Mouse (Mus musculus): ENCODE data around the gene Tut7.
"Not testable (repeated sequence)": the region's sequence is repeated elsewhere in the genome, so short reads cannot be mapped to it uniquely, and the experiment has no call there.

Gene Tut7

DNA sequence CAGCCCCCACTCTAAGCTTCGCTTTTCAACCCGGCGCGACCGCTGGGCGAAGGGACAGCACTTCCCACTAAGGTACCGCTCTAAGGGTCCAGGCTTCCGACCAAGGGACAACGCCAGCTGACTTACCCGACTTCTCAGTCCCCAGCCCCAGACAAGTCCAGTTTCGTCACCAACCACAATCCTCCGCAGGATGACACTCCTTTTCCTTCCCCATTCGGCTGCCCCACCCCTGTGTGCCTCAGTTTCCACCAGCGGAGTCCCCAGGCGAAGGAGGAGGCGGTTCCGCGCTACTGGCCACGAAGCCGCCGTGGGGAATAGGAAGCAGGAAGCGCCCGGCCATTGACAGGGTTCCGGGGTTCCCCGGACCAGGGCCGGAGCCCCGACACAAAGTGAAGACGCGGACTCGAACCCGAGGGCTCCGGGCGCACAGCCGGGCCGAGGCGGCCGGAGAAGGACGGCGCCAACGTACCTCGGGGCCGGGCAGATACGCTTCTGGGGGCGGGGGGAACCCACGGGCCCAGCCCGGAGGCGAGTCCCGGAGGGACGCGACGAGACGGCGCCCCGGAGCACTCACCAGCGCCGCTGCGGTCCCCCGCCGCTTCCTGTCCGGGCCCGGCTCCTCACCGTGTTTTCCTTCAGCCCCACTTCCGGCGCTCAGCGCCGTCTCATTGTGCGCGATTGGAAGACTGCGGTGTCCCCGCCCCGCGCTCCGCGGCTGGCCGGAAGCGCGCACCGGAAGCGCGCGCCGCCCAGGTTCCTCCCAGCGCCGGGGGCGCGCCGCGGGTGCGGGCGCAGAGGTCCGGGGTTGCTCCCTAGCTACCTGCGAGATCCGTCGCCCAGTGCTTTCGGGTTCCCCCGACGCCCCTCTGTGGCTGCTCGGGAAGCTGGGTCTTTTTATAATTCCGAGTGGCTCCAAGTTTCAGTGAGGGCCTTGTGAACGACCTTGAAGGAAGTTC, at the start of gene Tut7:
Gene Tut7, minus strand, starts transcription at position 641 of the 956 bp plus-strand sequence.
- DNase-seq: peak; percentile 90

DNA sequence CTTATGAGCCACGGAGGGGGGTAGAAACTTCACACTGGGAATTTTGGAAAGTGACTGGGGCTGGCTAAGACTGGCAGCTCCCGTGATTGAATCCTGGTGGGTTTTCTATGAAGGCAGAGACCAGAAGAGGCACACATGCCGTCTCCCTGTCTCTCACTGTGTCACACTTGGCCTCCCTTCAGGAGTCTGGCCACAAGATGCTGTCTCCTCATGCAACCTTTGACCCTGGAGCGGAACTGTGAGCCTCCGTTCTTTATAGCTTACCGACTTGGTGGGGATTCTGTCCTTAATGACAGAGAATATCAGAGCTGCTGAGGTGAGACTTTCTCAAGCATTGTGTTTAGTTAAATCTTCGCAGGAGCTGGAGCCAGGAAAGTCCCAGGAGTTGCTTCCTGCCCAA, 49.5 kb upstream of the Tut7 start:
- DNase-seq: no peak

DNA sequence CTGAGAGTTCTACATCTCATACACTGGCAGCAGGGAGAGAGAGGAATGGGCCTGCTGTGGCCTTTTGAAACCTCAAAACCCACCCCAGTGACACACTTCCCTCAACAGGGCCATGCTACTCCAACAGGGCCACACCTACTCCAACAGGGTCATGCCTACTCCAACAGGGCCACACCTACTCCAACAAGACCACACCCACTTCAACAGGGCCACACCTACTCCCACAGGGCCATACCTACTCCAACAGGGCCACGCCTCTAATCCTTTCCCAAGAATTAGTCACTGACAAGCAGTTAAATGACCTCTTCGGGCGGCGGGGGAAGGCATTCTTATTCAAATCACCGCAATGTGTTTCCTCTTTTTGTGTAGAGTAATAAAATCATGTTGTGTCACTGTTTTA, 47.1 kb upstream of the Tut7 start:
- no peak for DNase-seq

- no peak for DNase-seq
These were observed 45.2 kb upstream of the Tut7 start for GRCm38 (mm10) chr13:59868011-59868649.

DNA sequence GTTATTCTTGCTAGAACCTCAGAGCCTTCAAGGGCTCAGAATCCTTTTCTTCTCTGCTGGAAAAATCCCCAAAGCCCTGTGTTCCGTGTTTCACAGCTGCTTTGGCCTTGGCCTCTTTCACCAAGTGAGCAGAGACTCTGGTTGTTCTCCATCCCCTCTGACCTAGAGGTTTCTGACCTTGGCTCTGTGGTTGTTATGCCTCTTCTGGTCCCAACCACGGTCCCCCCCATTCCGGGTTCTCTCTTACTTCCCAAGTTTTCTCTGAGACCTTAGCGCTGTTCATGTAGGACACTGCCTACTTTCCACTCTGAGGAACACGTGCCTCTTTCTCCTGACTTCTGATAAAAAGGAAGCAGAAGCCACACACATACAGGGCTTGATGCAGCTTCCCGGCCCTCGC, 44.2 kb upstream of the Tut7 start:
- DNase-seq: no peak

GRCm38 (mm10) chr13:59859515-59859914, 36.6 kb upstream of the Tut7 start:
- no peak for DNase-seq

- peak; percentile 57 for DNase-seq
These were observed 33.5 kb upstream of the Tut7 start for GRCm38 (mm10) chr13:59856286-59857070.

GRCm38 (mm10) chr13:59853471-59853870, 30.5 kb upstream of the Tut7 start:
- DNase-seq: no peak

DNA sequence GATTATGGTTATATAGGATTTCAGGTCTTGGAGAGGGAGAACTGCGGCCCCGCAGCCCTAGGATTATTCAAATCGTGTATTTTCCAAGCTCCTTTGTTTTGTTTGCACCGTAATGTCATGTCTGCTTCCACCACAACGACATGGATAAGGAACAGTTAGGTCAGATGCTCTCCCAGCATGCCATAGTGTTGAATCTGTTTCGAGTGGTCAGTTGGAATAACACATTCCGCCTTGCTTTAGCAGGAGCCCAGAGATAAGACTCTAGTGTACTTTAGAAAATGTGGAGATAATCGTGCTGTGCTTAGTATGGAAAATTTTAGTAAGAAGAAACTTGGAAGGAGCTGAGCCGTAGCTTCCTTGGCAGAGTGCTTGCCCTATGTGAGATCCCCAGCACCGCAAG, 27.4 kb upstream of the Tut7 start:
- DNase-seq: no peak

DNA sequence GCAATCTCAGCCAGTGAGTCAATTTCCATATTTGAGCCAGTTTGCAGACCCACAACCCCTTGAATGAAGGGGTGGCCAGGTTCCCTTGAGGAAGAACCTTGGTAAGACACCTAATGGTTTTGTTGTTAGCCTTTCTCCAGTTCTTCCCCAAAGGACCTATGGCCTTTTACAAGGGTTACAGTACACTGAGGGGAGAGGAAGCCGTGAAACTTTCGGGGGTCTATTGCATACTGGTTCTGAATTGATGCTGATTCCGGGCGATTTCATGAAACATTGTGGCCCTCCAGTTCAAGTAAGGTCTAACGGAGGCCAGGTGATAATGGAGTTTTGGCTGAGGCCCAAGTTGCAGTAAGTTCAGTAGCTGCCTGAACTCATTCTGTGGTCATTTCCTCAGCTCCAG, 21.7 kb upstream of the Tut7 start:
- no peak for DNase-seq

DNA sequence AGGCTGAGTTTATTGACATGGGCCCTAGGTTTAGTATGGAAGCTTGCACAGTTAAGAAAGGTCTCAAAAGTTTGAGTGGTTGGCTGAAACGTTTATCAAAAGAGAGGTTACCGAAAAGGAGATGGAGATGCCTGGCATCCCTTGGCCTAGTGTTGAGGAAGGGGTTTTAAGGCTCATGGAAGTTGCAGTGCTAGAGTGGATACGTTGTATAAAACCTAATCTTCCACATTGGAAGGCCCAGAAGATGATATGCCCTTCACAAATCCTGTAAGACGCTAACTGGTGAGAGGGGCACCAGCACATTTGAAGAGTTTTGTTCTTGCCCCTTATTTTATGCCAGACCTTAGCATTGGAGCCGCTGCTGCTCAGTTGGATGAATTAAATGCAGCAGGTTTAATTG, 21.0 kb upstream of the Tut7 start:
- no peak for DNase-seq

DNA sequence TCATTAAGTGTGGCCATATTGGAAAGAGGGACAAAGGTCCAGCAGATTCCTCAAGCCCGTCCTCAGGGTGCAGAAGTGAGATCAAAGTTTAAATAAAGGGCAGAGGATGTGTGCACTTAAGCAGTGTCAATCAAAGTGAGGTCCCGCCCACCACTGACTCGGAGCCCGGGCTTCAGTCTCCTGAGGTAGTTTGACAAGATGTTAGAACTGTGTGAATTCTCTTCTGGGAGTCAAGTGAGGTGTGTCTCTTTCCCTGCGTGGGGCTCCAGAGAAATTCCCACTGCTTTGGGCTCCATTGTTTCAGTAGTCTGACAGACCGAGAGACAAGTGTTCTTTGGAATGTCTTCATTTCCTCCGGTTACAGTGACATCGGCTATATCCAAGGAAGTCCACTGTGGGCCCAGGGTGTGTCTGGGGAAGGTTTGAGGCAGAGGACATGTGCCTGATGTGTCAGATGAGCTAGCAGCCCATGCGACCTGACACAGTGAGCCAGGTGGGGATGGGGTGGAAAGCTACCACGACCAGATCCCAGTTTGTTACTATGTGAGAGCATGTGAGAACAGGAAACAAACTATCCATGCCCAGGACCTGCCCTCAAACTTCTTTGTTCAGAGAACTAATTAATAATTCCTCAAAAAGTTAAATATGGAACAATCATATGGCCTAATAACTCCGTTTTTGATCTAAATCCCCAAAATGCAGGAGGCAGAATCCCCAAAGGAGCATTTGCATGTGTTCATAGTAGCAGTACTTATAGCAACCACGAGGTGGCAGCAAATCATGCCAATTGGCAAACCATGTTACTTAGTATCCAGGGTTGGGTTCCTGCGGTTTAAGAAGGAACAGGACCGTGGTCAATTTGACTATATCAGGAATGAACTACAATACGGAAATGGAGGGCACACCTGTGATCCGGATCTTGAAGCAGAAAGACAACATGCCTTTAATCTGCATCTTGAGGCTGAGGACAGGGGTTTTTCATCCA, 19.6 kb upstream of the Tut7 start:
- peak; percentile 92 for DNase-seq

DNA sequence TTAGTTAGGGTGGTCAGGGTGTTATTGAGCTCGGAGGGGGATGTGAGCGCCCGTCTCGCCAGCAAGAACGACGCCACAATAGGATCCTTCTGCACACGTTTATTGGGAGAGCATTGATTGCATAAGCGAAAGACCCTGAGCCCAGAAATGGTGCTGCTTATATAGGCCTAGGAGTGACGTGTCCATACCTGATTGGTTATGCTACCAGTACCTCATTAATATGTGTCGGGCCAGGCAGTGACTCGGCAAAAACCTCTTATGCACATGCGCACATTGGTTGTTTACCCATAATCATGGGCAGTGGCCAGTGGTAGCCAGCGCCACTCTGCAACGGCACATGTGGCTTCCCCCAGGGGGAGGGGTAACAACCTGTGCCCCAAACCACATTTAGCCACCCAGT, 18.8 kb upstream of the Tut7 start:
- not testable (repeated sequence) for DNase-seq

- DNase-seq: peak; percentile 72
These were observed 17.7 kb upstream of the Tut7 start for GRCm38 (mm10) chr13:59840429-59841169.

- no peak for DNase-seq
These were observed 16.4 kb upstream of the Tut7 start for GRCm38 (mm10) chr13:59839356-59839755.

GRCm38 (mm10) chr13:59838464-59838863, 15.5 kb upstream of the Tut7 start:
- DNase-seq: no peak

- DNase-seq: no peak
These were observed 13.9 kb upstream of the Tut7 start for GRCm38 (mm10) chr13:59836811-59837210.

DNA sequence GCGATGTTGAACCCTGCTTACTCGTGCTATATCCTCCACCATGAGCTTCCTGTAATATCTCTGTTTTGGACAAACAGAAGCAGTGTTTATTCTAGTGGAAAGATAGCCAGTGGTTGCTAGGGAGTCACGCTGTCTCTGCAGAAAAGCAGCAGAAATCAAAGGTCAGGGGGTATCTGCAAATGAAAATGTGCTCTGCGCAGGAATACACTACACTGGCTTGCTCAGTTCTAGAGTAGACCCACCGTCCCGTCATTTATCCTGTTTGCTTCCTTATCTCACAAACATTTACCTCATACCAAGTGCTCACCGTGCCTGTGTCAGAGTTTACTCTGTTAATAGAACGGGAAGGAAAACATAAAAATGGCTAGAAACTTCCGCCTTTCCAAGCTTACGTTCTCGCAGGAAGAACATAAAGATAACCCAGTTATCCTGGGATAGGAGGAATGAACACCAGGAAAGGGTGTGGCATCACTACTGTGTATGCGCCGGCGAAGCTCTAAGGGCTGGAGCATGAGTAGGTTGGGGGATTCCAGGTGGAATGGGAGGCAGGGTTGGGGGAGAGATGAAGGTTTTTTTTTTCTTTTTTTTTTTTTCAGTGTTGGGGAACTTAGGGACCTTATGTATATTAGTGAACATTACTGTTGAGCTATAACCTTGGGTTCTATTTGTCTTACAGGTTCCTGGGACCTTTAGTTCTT, 13.3 kb upstream of the Tut7 start:
- DNase-seq: no peak

- peak; percentile 31 for DNase-seq
These were observed 12.0 kb upstream of the Tut7 start for GRCm38 (mm10) chr13:59834786-59835452.

DNA sequence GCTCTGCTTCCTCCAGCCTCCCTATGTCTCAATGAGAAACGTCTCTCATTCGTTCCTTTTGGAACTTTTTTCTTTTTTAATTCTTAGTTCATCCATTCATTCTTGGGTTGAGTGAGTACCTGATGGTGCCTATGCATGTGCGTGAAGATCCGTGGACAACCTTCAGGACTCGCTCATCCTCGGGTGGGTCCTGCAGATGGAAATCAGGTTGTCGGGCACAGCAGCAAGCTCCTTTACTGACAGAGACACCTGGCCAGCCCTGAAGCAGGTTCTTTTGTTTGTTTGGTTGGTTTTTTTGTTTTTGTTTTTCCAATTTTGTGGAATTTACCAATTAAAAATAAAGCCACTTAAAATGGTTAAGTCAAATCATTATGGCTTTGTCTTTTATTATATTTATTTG, 9.9 kb upstream of the Tut7 start:
- DNase-seq: no peak

All from right cerebral cortex, postnatal 4 days (tissue).